Mouse (Mus musculus): Measurements from ENCODE around the gene Syt2. TPM values are rescaled to one million over a fixed set of nuclear protein-coding genes. Genes with fewer than 3 reads are reported as not detected.

The Syt2 gene
- polyA plus RNA-seq, 1 experiment = not detected

- no peak for TF ChIP-seq GATA1 (IDR thresholded peaks at IDR 0.05; ENCODE audit: low read length)
These were observed 63.2 kb downstream of the Syt2 start for GRCm38 (mm10) chr1:134709411-134710306.

- no peak for TF ChIP-seq GATA1 (IDR thresholded peaks at IDR 0.05; ENCODE audit: low read length)
These were observed 64.6 kb downstream of the Syt2 start for GRCm38 (mm10) chr1:134711061-134711460.

- no peak for TF ChIP-seq GATA1 (IDR thresholded peaks at IDR 0.05; ENCODE audit: low read length)
These were observed 65.2 kb downstream of the Syt2 start for GRCm38 (mm10) chr1:134711653-134712052.

- no peak for TF ChIP-seq GATA1 (IDR thresholded peaks at IDR 0.05; ENCODE audit: low read length)
These were observed 66.4 kb downstream of the Syt2 start for GRCm38 (mm10) chr1:134712781-134713299.

- TF ChIP-seq GATA1 (IDR thresholded peaks at IDR 0.05; ENCODE audit: low read length) = no peak
These were observed 67.0 kb downstream of the Syt2 start for GRCm38 (mm10) chr1:134713421-134713969.

GRCm38 (mm10) chr1:134714166-134714565, 67.7 kb downstream of the Syt2 start:
- TF ChIP-seq GATA1 (IDR thresholded peaks at IDR 0.05; ENCODE audit: low read length) = no peak

- TF ChIP-seq GATA1 (IDR thresholded peaks at IDR 0.05; ENCODE audit: low read length) = no peak
These were observed 68.6 kb downstream of the Syt2 start for GRCm38 (mm10) chr1:134715092-134715491.

- no peak for TF ChIP-seq GATA1 (IDR thresholded peaks at IDR 0.05; ENCODE audit: low read length)
These were observed 73.3 kb downstream of the Syt2 start for GRCm38 (mm10) chr1:134719718-134720304.

GRCm38 (mm10) chr1:134721486-134721885, 75.0 kb downstream of the Syt2 start:
- no peak for TF ChIP-seq GATA1 (IDR thresholded peaks at IDR 0.05; ENCODE audit: low read length)

GRCm38 (mm10) chr1:134722891-134723290, 76.4 kb downstream of the Syt2 start:
- TF ChIP-seq GATA1 (IDR thresholded peaks at IDR 0.05; ENCODE audit: low read length) = no peak

- TF ChIP-seq GATA1 (IDR thresholded peaks at IDR 0.05; ENCODE audit: low read length) = no peak
These were observed 78.8 kb downstream of the Syt2 start for GRCm38 (mm10) chr1:134725276-134725675.

GRCm38 (mm10) chr1:134726480-134726879, 80.0 kb downstream of the Syt2 start:
- no peak for TF ChIP-seq GATA1 (IDR thresholded peaks at IDR 0.05; ENCODE audit: low read length)

GRCm38 (mm10) chr1:134727256-134727655, 80.8 kb downstream of the Syt2 start:
- no peak for TF ChIP-seq GATA1 (IDR thresholded peaks at IDR 0.05; ENCODE audit: low read length)

- no peak for TF ChIP-seq GATA1 (IDR thresholded peaks at IDR 0.05; ENCODE audit: low read length)
These were observed 87.2 kb downstream of the Syt2 start for GRCm38 (mm10) chr1:134733659-134734058.

GRCm38 (mm10) chr1:134737463-134737862, 91.0 kb downstream of the Syt2 start:
- no peak for TF ChIP-seq GATA1 (IDR thresholded peaks at IDR 0.05; ENCODE audit: low read length)

- no peak for TF ChIP-seq GATA1 (IDR thresholded peaks at IDR 0.05; ENCODE audit: low read length)
These were observed 95.0 kb downstream of the Syt2 start for GRCm38 (mm10) chr1:134741433-134741832.

All from G1E-ER4 (cell line).